Mouse (Mus musculus) splenic B cell, adult 2 months (primary cell): ENCODE measurements around the gene Cyp46a1.

Experiments
- DNase-seq: peaks from one replicate; pipeline ENCODE4 v3.0.0-alpha.2; 2011; ENCODE audit warnings: low read depth, low spot score
- H3K27me3 ChIP-seq: 2 replicates; pipeline ENCODE4 v1.6.1; 2012; ENCODE audit warnings: mild to moderate bottlenecking, low read length, moderate library complexity, mixed read lengths; ENCODE audit not compliant: control insufficient read depth, poor library complexity, insufficient read depth, severe bottlenecking
- H3K36me3 ChIP-seq: 2 replicates; pipeline ENCODE4 v1.6.1; 2012; ENCODE audit warnings: mild to moderate bottlenecking, low read length, moderate library complexity, mixed read lengths; ENCODE audit not compliant: control insufficient read depth, poor library complexity, insufficient read depth, severe bottlenecking

The Cyp46a1 gene

DNA sequence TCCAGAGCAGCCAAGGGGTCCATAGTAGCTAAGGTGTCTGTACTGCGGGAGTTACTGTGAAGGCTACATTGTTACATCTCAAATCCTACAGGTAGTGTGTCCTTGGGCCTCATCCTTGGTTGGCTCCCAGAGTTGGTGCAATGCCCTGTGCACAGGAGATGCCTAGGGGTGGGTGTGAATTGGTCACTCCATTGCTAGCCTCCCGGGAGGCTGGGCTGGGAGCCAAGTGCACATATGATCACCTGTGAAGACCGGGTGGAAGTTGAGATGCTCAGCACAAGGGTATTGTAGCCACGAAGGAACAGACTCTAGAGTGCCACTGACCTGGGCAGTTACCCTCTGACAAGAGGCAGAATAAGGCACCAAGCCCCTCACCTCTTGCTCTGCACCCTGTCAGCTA is 58.9 kb downstream of the Cyp46a1 start:
- H3K27me3 ChIP-seq: no peaks in the 10 kb centered on the region
- H3K36me3 ChIP-seq: no peaks in the 10 kb centered on the region
- no peak for DNase-seq

DNA sequence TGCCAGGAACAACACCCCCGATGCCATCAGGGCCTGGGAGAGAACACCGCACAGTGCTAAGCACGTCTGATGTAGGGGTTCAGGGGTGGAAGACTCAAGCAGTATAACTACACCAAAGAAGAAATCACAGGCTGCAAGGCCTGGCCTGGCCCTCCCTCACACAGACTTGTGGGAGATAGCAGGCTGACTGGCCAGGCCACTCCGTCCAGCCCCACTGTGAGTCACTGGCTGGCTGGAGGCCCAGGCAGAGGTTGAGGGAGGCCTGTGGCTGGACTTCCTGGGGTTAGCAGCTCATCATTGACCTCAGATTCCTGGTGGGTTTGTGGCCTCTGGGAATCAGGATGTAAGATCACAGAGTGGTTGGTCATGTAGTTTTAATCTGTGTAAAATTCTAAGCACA is 59.5 kb downstream of the Cyp46a1 start:
- H3K27me3 ChIP-seq: no peaks in the 10 kb centered on the region
- no peaks in the 10 kb centered on the region for H3K36me3 ChIP-seq
- no peak for DNase-seq

DNA sequence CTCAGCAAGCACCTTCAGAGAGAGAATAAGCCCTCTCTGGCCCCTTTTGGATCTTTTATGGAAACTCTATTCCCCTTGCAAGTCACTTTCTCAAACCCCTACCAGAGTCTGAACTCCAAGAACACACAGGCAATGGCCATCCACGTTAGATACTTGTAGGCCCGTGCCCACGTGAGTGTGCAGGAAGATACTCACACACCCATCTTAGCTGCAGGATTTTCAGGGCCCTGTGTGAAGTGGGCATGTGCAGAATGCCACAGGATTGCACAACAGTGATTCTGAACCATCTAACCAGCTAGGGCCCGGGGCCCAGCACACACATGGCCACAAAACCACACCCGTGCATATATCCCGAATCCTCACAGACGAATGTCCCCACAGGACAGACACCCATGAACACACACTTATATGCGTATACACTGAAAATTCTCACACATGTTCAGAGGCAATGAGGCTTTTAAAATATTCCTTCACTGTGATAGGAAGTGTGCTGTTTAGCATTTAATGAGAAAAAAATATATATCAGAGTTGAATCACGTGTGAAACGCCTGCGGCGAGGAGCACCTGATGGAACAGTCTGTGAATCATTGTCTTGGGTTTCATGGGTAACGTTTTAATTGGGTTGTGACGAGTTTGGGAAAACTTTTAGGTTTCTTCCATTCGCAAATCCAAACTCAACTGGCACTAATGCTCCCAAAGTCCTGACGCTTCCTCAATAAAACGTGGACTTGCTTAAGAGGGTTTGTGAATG is 60.5 kb downstream of the Cyp46a1 start:
- Histone ChIP-seq H3K27me3 (no peaks in the 10 kb centered on the region), H3K36me3 (no peaks in the 10 kb centered on the region)
- no peak for DNase-seq

DNA sequence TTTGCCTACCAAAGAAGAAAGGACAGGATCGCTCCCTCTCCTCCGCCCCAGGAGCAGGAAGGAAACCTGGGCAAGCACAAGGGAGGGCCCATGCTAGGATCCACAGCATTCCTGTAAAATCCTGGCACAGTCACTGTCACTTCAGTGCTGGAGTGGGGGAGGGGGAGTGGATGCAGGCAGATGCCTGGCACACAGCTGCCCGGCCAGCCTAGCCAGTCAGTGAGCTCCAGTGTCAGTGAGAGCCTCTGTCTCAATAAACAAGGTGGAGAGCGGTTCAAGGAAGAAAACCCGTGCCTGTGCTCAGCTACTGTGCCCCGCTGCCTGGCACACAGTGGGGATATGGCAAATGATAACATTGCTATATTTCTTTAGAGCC is 61.1 kb downstream of the Cyp46a1 start:
- Histone ChIP-seq H3K27me3 (no peaks in the 10 kb centered on the region), H3K36me3 (no peaks in the 10 kb centered on the region)
- DNase-seq: no peak

DNA sequence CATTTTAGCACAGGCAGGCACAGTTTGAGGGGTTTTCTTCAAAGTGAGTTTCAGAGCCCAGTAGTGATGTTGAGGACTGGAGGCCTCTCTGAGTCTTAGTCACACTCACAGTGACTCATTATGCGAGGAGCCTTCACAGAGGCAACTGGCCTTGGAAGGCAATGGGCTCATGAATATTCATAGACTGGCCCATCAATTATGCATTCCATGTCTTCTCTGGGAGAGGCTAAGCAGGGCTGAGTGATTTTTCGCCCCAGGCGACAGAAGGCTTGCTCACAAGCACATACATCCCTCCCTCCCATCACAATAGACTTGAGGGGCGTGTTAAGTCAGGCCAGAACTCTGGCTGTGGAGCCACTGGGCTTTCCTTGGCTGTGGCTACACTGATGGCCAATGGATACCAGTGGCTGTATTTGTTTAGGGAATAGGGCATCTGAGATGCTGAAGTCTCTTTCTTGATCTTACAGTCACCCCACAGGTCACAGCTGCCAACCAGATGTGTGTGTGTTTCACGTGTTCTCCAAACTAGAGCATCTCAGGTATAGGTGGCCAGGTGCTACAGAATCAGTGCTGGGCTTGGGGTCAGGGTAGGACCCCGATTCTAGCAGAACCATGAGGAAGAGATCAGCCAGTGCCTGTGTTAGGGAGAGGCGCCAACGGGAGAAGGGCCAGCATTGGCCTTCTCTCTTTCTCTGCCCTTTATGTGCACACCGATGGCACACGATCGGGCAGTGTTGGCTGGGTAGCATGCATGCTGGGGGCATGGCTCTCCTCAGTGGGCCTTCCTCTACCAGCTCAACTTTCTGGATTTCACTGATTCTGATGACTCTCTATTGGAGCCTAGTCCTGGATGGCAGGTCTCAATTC is 62.1 kb downstream of the Cyp46a1 start:
- Histone ChIP-seq H3K36me3 (no peaks in the 10 kb centered on the region), H3K27me3 (no peaks in the 10 kb centered on the region)
- no peak for DNase-seq

DNA sequence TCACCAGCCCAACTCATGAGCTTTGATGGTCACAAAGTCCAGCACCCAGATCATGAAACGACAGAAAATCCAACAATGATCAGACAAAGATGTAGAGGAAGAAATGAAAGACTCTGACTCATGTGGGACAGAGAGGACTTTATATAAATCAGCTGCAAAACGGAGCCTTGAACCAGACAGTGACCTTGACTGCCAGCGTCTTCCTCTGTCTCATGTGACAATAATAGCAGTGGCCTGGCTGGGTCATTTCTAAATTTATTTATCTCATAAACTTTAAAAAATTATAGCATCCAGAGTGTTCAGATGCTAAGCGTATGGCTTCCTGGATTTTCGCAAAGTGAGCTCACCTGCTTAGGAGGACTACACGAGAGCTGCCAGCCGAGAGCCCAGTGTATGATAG is 64.5 kb downstream of the Cyp46a1 start:
- H3K27me3 ChIP-seq: no peaks in the 10 kb centered on the region
- H3K36me3 ChIP-seq: no peaks in the 10 kb centered on the region
- no peak for DNase-seq

DNA sequence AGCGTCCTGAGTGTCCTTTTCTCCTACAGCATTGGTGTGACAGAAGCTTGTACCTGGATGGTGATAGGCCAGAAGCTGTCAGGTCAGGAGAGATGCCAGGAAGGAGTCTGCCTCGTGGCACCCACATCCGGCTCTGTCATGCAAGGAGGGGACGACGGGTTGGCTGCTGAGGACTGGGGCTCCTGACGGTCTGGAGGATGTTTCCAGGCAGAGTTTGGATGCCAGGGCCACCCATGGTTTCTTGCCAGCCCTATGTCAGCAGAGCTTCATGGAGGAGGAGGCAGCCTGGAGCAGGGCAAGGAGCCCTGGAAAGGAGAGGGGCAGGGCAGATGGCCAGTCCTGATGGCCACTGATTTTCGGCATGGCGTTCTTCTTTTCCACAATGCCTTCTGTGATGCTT is 65.0 kb downstream of the Cyp46a1 start:
- H3K27me3 ChIP-seq: no peaks in the 10 kb centered on the region
- no peaks in the 10 kb centered on the region for H3K36me3 ChIP-seq
- no peak for DNase-seq

DNA sequence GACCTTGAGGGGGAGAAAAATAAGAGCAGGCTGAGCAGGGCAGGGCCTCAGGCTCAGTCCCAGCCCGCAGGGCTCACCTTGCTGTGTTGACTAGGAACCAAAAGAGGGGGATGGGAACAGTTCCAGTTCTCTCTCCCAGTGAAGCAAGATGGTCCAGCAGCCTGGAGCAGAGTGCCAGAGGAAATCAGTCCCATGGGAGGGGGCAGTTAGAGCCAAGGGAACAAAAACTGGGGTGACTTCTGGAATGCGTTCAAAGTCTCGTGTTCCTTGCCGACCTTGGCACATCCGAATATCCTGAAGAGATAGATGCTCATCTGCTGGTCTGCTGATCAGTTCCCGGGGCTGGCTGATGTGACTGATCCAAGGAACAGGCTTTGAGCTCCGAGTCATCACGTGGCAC is 66.8 kb downstream of the Cyp46a1 start:
- DNase-seq: no peak
- H3K36me3 ChIP-seq: no peaks in the 10 kb centered on the region

DNA sequence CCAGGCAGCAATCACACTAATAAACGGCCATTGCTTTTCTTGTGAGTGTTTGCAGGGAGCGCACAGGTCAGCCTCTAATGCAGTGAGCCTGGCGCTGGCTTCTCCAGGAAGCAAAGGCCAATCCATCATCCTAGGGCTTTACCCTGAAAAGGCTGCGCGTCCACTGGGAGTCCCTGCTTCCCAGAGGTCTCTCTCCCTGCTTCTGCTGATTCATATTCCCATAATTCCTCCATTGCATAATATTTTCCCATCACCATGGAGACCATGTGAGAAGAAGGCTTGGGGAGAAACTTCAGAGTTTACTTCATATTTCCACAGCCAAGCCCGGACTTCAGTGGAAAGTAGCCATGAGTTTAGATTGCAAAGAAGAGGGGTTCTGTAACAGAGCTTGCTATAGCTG is 69.8 kb downstream of the Cyp46a1 start:
- Histone ChIP-seq H3K27me3 (no peaks in the 10 kb centered on the region), H3K36me3 (no peaks in the 10 kb centered on the region)
- DNase-seq: no peak

More for the DNA sequence above, 66.8 kb downstream of the Cyp46a1 start:
- no peaks in the 10 kb centered on the region for H3K27me3 ChIP-seq

DNA sequence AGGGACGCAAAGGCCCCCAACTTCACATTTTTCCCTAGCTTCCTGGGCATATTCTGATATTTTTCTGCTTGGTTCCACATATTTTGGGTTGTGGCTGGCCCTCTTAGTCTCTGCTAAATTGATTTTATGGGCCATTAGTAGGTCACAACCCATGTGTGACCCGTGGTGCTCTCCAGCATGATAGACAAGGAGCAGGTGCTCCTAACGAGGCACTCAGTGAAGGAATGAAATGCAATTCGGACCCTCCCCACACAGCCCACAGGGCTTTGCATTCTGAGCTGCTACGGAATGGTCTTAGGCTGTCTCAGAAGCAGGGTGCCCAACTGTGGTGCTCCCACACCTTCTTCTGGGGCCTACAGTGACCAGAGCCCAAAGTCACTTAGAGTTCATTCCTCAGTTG is 74.9 kb downstream of the Cyp46a1 start:
- H3K27me3 ChIP-seq: no peaks in the 10 kb centered on the region
- H3K36me3 ChIP-seq: no peaks in the 10 kb centered on the region
- no peak for DNase-seq

DNA sequence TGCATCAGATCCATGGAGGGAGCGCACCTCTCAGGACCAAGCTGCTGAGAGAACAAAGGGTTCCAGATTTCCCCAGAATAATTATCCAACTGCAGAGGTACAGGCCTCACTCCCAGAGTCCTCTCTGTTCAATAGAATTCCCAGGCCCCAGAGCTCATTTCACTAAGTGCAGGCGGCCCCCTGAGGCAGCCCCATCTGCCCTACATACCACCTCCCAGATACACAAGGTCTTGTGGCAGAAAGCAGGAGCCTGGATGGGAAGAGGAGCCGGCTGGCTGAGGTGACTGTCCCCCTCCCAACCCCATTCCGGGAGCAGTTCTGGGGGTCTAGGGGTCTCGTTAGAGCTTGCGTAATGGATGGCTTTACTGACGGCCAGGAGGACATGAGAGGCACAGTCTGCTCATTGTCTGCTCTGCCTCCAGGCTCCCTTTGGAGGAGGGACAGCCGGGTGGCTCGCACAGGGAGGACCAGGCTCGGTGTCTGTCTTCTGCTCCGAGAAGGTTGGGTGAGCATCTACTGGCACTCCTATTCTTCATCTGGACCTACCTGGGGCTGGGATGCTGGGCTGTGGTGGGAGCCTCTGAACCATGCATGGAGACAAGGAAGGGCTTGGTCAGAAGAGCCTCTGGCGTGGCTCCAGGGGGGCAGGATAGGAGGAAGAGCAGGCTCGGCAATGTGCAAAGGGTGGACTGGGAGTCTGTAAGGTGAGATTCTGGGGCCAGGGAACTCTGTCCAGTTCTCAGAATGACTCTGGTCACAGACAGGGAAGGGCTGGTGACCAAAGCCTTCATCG is 76.4 kb downstream of the Cyp46a1 start:
- DNase-seq: no peak
- H3K36me3 ChIP-seq: no peaks in the 10 kb centered on the region
- H3K27me3 ChIP-seq: no peaks in the 10 kb centered on the region
